Mouse (Mus musculus): ENCODE measurements around the gene Map2k5. TPM values are rescaled to one million over a fixed set of nuclear protein-coding genes. Genes with fewer than 3 reads are reported as not detected.

The Map2k5 gene
- polyA plus RNA-seq, 1 experiment from 2014 or later = 26.4 TPM

DNA sequence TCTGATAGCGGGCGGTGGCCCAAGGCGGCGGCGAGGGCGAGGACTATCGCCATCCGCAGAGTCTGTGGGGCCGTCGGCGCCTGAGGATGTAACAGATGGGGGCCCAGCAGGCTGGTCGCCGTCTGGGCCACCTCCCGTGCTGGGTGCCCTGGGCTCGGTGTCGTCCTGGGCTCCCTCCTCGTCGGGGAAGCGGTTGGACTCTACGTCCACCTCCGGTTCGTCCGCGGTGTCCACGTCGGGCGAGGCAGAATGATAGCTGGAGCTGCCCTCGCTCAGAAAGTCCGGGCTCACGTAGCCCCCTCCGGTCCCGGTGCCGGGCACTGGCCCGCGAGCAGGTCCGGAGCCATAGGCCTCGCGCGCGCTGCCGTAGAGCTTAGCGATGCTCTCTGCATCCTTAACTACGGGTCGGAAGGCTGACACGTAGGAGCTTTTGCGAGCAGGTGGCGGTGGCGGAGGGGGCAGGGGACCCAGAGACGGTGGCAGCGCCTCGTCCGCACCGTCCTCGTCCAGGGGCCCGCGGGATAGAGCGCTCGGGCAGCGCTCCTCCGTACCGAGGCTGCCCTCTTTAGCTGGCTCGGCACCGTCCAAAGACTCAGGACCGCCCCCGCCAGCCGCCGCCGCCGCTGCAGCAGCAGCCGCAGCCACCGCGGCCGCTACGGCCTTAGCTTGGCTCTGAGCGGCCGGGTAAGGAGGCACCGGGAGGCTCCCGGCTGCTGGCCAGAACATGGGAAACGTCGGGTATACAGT, 233.0 kb downstream of the Map2k5 start:
- no peak overlapping the region for H3K9ac ChIP-seq
- peak overlapping the region; percentile 65 for H3K4me2 ChIP-seq
- H3K4me1 ChIP-seq = peaks cover 80% of the 10 kb centered on the region
- no peak overlapping the region for H3K27ac ChIP-seq (replicated peaks)
- WGBS = 2% methylated on average over 68 of the region's 80 CpGs
- no peak for ATAC-seq (ENCODE audit: extremely low read depth, insufficient number of reproducible peaks, low FRiP score, low TSS enrichment)
- H3K9me3 ChIP-seq = no peaks in the 10 kb centered on the region
- H3K4me3 ChIP-seq = peak overlapping the region; percentile 48
- no peaks in the 10 kb centered on the region for H3K36me3 ChIP-seq
- peaks cover 100% of the 10 kb centered on the region for H3K27me3 ChIP-seq (replicated peaks)

DNA sequence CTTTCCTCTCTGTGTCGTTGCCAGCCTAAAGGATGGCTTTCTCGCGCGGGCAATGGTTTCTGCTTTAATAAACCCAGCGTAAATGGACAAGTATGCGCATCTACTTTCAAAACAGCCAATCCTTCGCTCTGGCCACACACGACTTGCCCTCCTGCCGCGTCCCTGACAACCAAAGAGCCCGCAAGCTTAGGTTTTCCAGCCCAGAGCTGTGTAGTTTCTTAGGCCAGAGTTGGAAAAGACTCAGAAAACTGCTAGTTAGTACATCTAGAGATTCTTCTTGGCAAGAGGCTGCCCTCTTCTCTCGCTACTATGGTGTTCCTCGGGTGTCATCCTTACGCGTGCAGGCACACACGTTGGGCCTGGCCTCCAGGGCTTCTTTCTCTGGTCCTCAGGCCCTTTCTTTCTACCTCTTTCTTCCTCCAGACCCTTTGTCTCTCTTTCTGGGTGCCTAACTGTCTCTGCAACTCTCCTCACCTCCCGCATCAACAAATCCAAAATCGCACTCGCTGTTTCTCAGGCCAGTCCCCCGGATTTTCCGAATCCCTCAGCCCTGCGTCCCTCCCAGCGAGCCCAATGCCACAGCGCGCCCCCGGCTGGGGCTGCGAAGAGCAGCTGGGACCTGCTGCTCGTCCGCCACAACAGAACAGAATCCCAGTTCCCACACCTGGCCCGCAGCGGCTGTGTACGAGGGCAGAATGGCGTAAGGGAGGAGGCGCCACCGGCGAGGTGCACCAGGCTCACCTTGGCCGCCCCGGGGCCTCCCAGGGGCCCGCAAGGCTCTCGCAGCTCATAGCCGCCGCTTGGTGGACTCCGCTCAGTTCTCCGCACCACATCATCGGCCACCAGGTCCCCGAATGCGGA, 233.8 kb downstream of the Map2k5 start:
- peaks cover 100% of the 10 kb centered on the region for H3K27me3 ChIP-seq (replicated peaks)
- H3K4me2 ChIP-seq = peak overlapping the region; percentile 65
- peaks cover 74% of the 10 kb centered on the region for H3K4me1 ChIP-seq
- H3K36me3 ChIP-seq = no peaks in the 10 kb centered on the region
- WGBS = under 1% methylated on average over 47 of the region's 47 CpGs
- H3K9ac ChIP-seq = no peak overlapping the region
- no peaks in the 10 kb centered on the region for H3K9me3 ChIP-seq
- H3K4me3 ChIP-seq = peak overlapping the region; percentile 48
- no peak overlapping the region for H3K27ac ChIP-seq (replicated peaks)
- no peak; the same call in 1 of the 2 replicates for ATAC-seq (ENCODE audit: extremely low read depth, insufficient number of reproducible peaks, low FRiP score, low TSS enrichment)

DNA sequence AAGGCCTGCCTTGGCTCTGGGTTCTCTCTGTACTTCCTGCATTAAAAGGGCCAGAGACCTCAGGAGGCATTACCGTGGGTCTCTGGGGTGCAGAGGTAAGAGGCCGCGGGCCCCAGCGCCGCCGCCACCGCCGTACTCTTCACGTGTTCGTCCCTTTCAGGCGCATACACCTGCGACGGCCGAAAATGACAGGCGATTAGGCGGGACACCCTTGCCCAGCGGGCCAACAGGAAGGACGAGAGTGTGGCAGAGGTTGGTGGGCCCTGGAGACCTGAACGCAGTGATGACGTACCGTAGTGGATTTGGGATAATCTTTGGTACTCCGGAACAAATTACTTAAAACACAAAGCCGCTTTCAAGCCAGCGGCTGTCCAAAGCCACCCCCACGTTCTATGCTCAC, 234.5 kb downstream of the Map2k5 start:
- 2% methylated on average over 25 of the region's 25 CpGs for WGBS
- Histone ChIP-seq H3K4me2 (peak overlapping the region; percentile 65), H3K9me3 (no peaks in the 10 kb centered on the region), H3K36me3 (no peaks in the 10 kb centered on the region), H3K9ac (no peak overlapping the region), H3K27ac (replicated peaks) (no peak overlapping the region), H3K4me1 (peaks cover 74% of the 10 kb centered on the region), H3K4me3 (peak overlapping the region; percentile 48), H3K27me3 (replicated peaks) (peaks cover 100% of the 10 kb centered on the region)
- ATAC-seq (ENCODE audit: extremely low read depth, insufficient number of reproducible peaks, low FRiP score, low TSS enrichment) = no peak

DNA sequence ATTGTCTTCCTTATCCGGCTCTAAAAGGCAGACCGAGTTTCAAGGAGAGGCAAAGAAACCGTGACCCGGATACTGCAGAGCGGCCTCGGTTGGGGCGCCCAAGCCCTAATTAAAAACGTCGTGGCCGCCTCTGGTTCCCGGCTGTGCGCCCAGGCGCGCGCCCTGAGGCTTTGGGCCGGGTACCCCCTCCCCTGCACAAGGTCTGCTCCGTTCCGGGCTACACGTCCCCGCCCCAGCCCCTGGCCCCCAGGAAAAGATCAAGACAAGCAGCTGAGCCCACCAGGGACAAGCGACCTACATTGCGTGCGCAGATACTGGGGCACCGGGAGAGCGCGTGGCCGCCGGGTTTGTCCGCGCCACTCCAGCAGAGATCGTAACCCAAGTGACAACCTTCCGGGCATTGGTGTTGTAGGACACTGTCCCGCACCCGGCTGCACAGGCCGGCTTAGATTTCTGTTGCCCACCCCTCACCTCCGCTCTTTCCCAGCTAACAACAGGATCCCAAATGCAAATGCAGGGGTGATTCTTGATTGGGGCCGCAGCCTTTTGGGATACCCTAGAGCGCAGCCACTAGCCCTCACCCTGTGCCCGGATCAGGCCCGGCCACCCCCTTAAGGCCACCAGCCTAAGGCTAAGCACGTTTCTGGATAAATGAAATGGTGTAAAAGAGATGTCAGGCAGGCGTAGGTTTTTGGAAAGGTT, 235.2 kb downstream of the Map2k5 start:
- Histone ChIP-seq H3K9me3 (no peaks in the 10 kb centered on the region), H3K36me3 (no peaks in the 10 kb centered on the region), H3K27ac (replicated peaks) (no peak overlapping the region), H3K9ac (no peak overlapping the region), H3K4me1 (peaks cover 76% of the 10 kb centered on the region), H3K4me3 (peak overlapping the region; percentile 35), H3K4me2 (peak overlapping the region; percentile 50), H3K27me3 (replicated peaks) (peaks cover 100% of the 10 kb centered on the region)
- no peak for ATAC-seq (ENCODE audit: extremely low read depth, insufficient number of reproducible peaks, low FRiP score, low TSS enrichment)
- 1% methylated on average over 42 of the region's 42 CpGs for WGBS

DNA sequence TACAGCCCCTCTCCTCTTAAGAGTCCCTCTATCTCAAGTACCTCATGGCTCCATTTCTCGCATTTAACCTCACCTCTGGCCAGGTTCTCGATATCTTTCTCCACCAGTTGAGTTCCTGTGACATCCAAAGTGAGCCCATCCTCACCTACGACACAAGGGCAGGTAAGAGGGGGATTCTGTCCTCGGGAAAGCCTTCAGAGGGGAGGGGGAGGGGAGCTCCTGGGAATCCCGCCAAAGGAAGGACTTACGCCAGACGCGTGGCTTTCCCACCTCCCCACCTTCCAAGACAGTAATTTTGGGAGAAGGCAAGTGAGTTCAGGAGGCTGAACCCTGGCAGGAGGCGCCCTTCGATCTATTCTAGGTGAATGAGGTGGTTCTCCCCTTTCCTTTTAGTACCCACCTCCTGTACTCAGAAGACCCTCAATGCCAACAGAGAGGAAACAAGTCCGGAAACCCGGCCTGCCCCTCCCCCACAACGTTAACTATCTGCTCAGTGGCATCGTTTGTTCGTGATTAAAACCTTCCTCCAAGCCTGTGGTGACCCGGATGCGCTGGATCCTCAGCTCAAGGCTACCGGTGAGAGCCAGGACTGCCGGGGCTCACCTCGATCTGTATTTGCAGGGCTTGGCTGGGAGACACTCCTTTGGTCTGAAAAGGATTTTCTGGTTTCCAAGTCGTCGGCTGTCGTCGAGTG, 235.9 kb downstream of the Map2k5 start:
- Histone ChIP-seq H3K4me2 (peak overlapping the region; percentile 50), H3K27ac (replicated peaks) (no peak overlapping the region), H3K27me3 (replicated peaks) (peaks cover 100% of the 10 kb centered on the region), H3K36me3 (no peaks in the 10 kb centered on the region), H3K9me3 (no peaks in the 10 kb centered on the region), H3K4me1 (peaks cover 74% of the 10 kb centered on the region), H3K4me3 (peak overlapping the region; percentile 35), H3K9ac (no peak overlapping the region)
- 1% methylated on average over 24 of the region's 24 CpGs for WGBS
- ATAC-seq (ENCODE audit: extremely low read depth, insufficient number of reproducible peaks, low FRiP score, low TSS enrichment) = no peak

DNA sequence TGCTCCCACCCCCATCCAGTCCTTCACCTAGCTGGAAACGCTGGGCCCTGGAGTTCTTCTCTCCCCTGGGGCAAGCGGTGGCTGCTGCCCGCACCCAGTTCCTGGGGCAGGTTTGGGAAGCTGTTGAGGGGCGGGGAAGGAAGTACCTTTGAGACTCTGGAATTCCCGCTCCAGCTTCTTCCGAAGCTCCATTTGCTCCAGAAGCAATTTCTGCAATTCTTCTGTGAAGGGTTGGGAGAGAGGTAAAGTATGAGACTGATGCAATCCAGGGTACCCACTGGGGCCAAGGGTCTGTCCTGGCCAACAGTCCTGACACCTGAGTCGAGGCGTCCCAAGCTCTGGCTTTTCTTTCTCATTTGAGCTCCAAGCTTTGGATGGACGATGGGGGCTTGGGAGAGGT, 237.5 kb downstream of the Map2k5 start:
- Histone ChIP-seq H3K27me3 (replicated peaks) (peaks cover 98% of the 10 kb centered on the region), H3K4me2 (no peak overlapping the region), H3K9me3 (no peaks in the 10 kb centered on the region), H3K4me3 (no peak overlapping the region), H3K36me3 (no peaks in the 10 kb centered on the region), H3K4me1 (peaks cover 64% of the 10 kb centered on the region), H3K9ac (no peak overlapping the region), H3K27ac (replicated peaks) (no peak overlapping the region)
- ATAC-seq (ENCODE audit: extremely low read depth, insufficient number of reproducible peaks, low FRiP score, low TSS enrichment) = no peak
- WGBS = under 1% methylated on average over 9 of the region's 9 CpGs

DNA sequence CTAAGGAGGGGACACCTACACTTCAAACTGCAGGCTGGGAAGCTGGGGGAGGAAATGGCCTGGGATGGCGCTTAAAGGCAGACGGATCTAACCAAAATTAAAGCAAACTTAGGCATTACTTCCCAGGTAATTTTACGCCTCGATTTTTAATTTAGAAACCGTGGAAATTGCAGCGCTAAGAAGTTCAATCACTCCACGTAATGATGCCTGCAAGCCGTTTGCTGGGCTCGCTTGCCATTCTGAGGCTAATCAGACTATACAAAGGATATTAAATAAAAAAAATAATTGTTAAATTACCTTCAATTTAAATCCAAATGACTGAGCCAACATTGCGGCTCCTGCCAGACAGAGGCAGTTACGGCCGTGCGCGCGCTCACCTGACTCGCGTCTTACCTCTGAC, 238.0 kb downstream of the Map2k5 start:
- peaks cover 63% of the 10 kb centered on the region for H3K4me1 ChIP-seq
- H3K4me2 ChIP-seq = no peak overlapping the region
- ATAC-seq (ENCODE audit: extremely low read depth, insufficient number of reproducible peaks, low FRiP score, low TSS enrichment) = no peak
- no peaks in the 10 kb centered on the region for H3K36me3 ChIP-seq
- H3K27ac ChIP-seq (replicated peaks) = no peak overlapping the region
- H3K9me3 ChIP-seq = no peaks in the 10 kb centered on the region
- H3K27me3 ChIP-seq (replicated peaks) = peaks cover 98% of the 10 kb centered on the region
- no peak overlapping the region for H3K4me3 ChIP-seq
- no peak overlapping the region for H3K9ac ChIP-seq
- 2% methylated on average over 17 of the region's 17 CpGs for WGBS

DNA sequence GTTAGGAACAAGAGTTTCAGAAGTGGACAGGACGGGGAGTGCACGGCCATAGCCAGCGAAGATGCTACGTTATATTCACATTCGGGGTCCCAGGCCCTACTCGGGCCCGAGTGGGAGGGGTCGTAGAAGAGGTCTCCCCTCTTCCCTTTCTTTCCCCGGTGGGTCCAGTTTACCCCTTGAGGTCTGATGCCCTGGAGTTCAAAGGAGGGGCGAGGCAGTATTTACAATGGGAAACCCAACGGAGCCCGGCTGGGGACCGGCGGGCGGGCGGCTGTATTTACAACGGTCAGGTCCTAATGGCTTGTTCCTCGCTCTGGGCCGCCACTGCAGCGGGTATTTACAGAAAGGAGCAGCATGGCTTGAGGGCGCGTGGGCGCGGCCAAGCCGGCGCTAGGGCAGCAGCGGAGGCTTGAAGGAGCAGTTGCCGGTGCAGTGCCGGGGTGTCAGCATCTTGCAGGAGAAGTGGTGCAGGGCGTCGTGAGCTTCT, 239.2 kb downstream of the Map2k5 start:
- Histone ChIP-seq H3K9ac (no peak overlapping the region), H3K36me3 (no peaks in the 10 kb centered on the region), H3K9me3 (no peaks in the 10 kb centered on the region), H3K4me1 (peaks cover 60% of the 10 kb centered on the region), H3K27me3 (replicated peaks) (peaks cover 98% of the 10 kb centered on the region), H3K4me2 (peak overlapping the region; percentile 56), H3K4me3 (peak overlapping the region; percentile 40), H3K27ac (replicated peaks) (no peak overlapping the region)
- ATAC-seq (ENCODE audit: extremely low read depth, insufficient number of reproducible peaks, low FRiP score, low TSS enrichment) = no peak
- under 1% methylated on average over 31 of the region's 31 CpGs for WGBS

DNA sequence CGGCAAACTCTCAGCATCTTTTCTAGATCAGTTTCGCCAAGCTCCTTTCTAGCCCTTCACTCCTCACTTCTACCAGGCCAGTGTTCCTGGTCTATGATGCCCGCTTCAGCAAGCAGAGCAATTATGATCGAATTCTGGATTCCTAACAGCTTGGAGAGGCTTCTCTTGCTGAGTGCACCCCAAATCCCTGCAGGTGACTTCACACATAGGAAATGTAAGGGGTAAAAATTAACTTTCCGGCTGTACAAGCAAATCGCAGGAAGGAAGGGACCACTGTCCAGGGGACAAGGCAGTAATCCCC, 240.1 kb downstream of the Map2k5 start:
- H3K9me3 ChIP-seq = no peaks in the 10 kb centered on the region
- no peak for ATAC-seq (ENCODE audit: extremely low read depth, insufficient number of reproducible peaks, low FRiP score, low TSS enrichment)
- H3K4me2 ChIP-seq = 0 out of 2 replicates have a peak overlapping the region, but pooled peaks have one; percentile 56
- no peak overlapping the region for H3K27ac ChIP-seq (replicated peaks)
- no peak overlapping the region for H3K4me3 ChIP-seq
- H3K36me3 ChIP-seq = no peaks in the 10 kb centered on the region
- peaks cover 91% of the 10 kb centered on the region for H3K27me3 ChIP-seq (replicated peaks)
- H3K9ac ChIP-seq = no peak overlapping the region
- WGBS = under 1% methylated on average over 6 of the region's 6 CpGs
- H3K4me1 ChIP-seq = peaks cover 53% of the 10 kb centered on the region

DNA sequence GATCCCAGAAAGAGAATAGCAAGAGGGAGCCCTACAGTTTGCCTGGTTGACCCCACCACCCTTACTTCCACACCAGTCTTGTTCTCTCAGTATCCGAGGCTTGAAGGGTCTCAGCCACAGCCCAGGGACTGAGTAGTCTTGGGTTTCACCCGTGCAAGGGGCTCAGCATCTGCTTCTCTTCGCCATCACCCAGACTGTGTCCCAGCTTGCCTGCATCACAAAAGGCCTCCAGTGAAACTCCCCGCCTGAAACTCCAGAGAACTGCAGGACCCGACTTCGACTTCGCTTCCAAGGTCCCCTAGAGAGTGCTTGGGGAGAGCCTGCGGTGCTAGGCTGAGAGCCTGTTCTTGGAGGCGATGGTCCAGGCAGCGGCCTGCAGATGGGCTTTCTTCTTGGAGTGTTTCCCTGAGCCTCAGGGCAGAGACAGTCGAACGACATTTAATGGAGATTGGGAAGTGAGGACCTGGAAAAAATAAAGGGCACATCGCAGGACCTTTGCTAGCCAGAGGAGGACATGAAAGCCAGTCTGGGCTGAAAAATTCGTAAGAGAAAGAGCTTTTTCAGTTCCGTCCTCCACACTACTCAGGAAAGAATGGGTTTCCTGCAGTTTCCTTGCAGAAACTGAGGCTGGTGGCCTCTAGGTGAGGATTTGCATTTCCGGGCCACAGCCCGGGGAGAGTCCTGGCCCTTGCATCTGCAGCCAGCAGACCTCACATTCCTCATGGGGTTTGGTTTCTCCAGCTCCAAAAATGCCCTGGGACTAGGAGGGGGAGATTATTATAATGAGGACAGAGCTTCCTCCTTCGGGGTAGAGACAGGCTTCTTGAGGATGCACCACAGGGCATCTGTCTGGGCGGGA, 240.7 kb downstream of the Map2k5 start:
- ATAC-seq (ENCODE audit: extremely low read depth, insufficient number of reproducible peaks, low FRiP score, low TSS enrichment) = no peak
- peaks cover 47% of the 10 kb centered on the region for H3K4me1 ChIP-seq
- H3K9ac ChIP-seq = no peak overlapping the region
- H3K9me3 ChIP-seq = no peaks in the 10 kb centered on the region
- WGBS = 4% methylated on average over 19 of the region's 19 CpGs
- peaks cover 85% of the 10 kb centered on the region for H3K27me3 ChIP-seq (replicated peaks)
- H3K36me3 ChIP-seq = no peaks in the 10 kb centered on the region
- H3K27ac ChIP-seq (replicated peaks) = no peak overlapping the region
- 0 out of 2 replicates have a peak overlapping the region, but pooled peaks have one; percentile 5 for H3K4me2 ChIP-seq
- H3K4me3 ChIP-seq = no peak overlapping the region

Data from heart, embryonic 13.5 days (tissue).